12 mouse cellular contexts compared by ENCODE assay signal in genomic region chr2:128549963-128550362, GRCm38 (mm10). TPM values are rescaled to one million over a fixed set of nuclear protein-coding genes. Genes with fewer than 3 reads are reported as not detected.
DNase-seq lines count a peak whose midpoint lies in the region; ATAC-seq lines count a peak whose summit lies in the region.
"Had no signal": no experiment of that assay in that cellular context is flagged by ENCODE, and none has a peak within 500 bp of the region (broad histone marks: within the 10 kb centered on the region; RNA-seq: fewer than 3 reads in every experiment).

No protein-coding gene starts in this region.

- H3K4me3 ChIP-seq in hindbrain, embryonic 10.5 days = no peak overlapping the region
- H3K4me3 ChIP-seq in hindbrain, embryonic 11.5 days (ENCODE audit: low read depth, low read length) = no peak overlapping the region
- no peak overlapping the region for H3K4me3 ChIP-seq in midbrain, embryonic 13.5 days (replicated peaks)
- H3K4me3 ChIP-seq in midbrain, embryonic 11.5 days (ENCODE audit: low read depth, low read length) = no peak overlapping the region
- H3K4me3 ChIP-seq in intestine, embryonic 15.5 days (replicated peaks) = no peak overlapping the region
- no peak overlapping the region for H3K4me3 ChIP-seq in stomach, embryonic 14.5 days (ENCODE audit: low read depth, low read length)
- H3K4me3 ChIP-seq: erythroblast, embryonic 14.5 days had no signal

- no peaks in the 10 kb centered on the region for H3K36me3 ChIP-seq in hindbrain, embryonic 10.5 days
- no peaks in the 10 kb centered on the region for H3K36me3 ChIP-seq in hindbrain, embryonic 11.5 days (ENCODE audit: control insufficient read depth, insufficient read depth, low read length)
- H3K36me3 ChIP-seq in midbrain, embryonic 13.5 days = no peaks in the 10 kb centered on the region
- no peaks in the 10 kb centered on the region for H3K36me3 ChIP-seq in midbrain, embryonic 11.5 days (ENCODE audit: control insufficient read depth, insufficient read depth, low read length)
- no peaks in the 10 kb centered on the region for H3K36me3 ChIP-seq in intestine, embryonic 15.5 days
- H3K36me3 ChIP-seq in stomach, embryonic 14.5 days (ENCODE audit: control insufficient read depth, insufficient read depth, low read length) = no peaks in the 10 kb centered on the region

- no peaks in the 10 kb centered on the region for H3K9me3 ChIP-seq in hindbrain, embryonic 10.5 days
- H3K9me3 ChIP-seq in hindbrain, embryonic 11.5 days (ENCODE audit: control insufficient read depth, low read length) = no peaks in the 10 kb centered on the region
- H3K9me3 ChIP-seq in midbrain, embryonic 13.5 days = no peaks in the 10 kb centered on the region
- no peaks in the 10 kb centered on the region for H3K9me3 ChIP-seq in midbrain, embryonic 11.5 days (ENCODE audit: control insufficient read depth, low read length)
- H3K9me3 ChIP-seq in intestine, embryonic 15.5 days = no peaks in the 10 kb centered on the region
- no peaks in the 10 kb centered on the region for H3K9me3 ChIP-seq in stomach, embryonic 14.5 days (ENCODE audit: control insufficient read depth, low read depth, low read length)

- H3K27ac ChIP-seq in hindbrain, embryonic 10.5 days = 0 out of 2 replicates have a peak overlapping the region, but pooled peaks have one; percentile 53
- H3K27ac ChIP-seq in hindbrain, embryonic 11.5 days (ENCODE audit: low read depth, low read length) = no peak overlapping the region
- no peak overlapping the region for H3K27ac ChIP-seq in midbrain, embryonic 13.5 days
- no peak overlapping the region for H3K27ac ChIP-seq in midbrain, embryonic 11.5 days (ENCODE audit: low read depth, low read length)
- peak overlapping the region; percentile 40; the same call in 1 of the 2 replicates for H3K27ac ChIP-seq in intestine, embryonic 15.5 days
- H3K27ac ChIP-seq in stomach, embryonic 14.5 days (ENCODE audit: low read length) = peak overlapping the region; percentile 48; the same call in 1 of the 2 replicates
- H3K27ac ChIP-seq: macrophage had no signal

- H3K27me3 ChIP-seq in hindbrain, embryonic 10.5 days (ENCODE audit: insufficient read depth, poor library complexity, severe bottlenecking) = no peaks in the 10 kb centered on the region
- no peaks in the 10 kb centered on the region for H3K27me3 ChIP-seq in hindbrain, embryonic 11.5 days (ENCODE audit: control insufficient read depth, insufficient read depth, low read length)
- H3K27me3 ChIP-seq in midbrain, embryonic 13.5 days = no peaks in the 10 kb centered on the region
- no peaks in the 10 kb centered on the region for H3K27me3 ChIP-seq in midbrain, embryonic 11.5 days (ENCODE audit: control insufficient read depth, insufficient read depth, low read length)
- H3K27me3 ChIP-seq in intestine, embryonic 15.5 days (replicated peaks) = no peaks in the 10 kb centered on the region
- no peaks in the 10 kb centered on the region for H3K27me3 ChIP-seq in stomach, embryonic 14.5 days (ENCODE audit: control insufficient read depth, insufficient read depth, low read length)

- no peak for DNase-seq in hindbrain, embryonic 10.5 days (ENCODE audit: low spot score)
- no peak for DNase-seq in hindbrain, embryonic 11.5 days (ENCODE audit: low spot score)
- DNase-seq in midbrain, embryonic 11.5 days (ENCODE audit: low spot score, missing footprints) = no peak
- DNase-seq: cerebellum, adult 9-10 months; heart, postnatal 14 days had no signal

- 56% methylated on average over 6 of the region's 6 CpGs for WGBS in hindbrain, embryonic 10.5 days
- WGBS in hindbrain, embryonic 11.5 days = 59% methylated on average over 6 of the region's 6 CpGs
- 65% methylated on average over 6 of the region's 6 CpGs for WGBS in midbrain, embryonic 13.5 days
- 65% methylated on average over 6 of the region's 6 CpGs for WGBS in midbrain, embryonic 11.5 days
- WGBS in intestine, embryonic 15.5 days = 22% methylated on average over 6 of the region's 6 CpGs
- WGBS in stomach, embryonic 14.5 days = 32% methylated on average over 6 of the region's 6 CpGs

- H3K4me2 ChIP-seq in hindbrain, embryonic 11.5 days (replicated peaks; ENCODE audit: low read depth, low read length) = no peak overlapping the region
- H3K4me2 ChIP-seq in midbrain, embryonic 13.5 days (replicated peaks) = no peak overlapping the region
- no peak overlapping the region for H3K4me2 ChIP-seq in midbrain, embryonic 11.5 days
- peak overlapping the region; percentile 11; the same call in 1 of the 2 replicates for H3K4me2 ChIP-seq in intestine, embryonic 15.5 days (replicated peaks)
- peak overlapping the region; percentile 16; the same call in 1 of the 2 replicates for H3K4me2 ChIP-seq in stomach, embryonic 14.5 days (replicated peaks; ENCODE audit: low read depth, low read length)

- peaks cover 12% of the 10 kb centered on the region; the same call in 1 of the 2 replicates for H3K4me1 ChIP-seq in hindbrain, embryonic 10.5 days (replicated peaks)
- H3K4me1 ChIP-seq in hindbrain, embryonic 11.5 days (replicated peaks; ENCODE audit: control insufficient read depth, insufficient read depth, low read length) = no peaks in the 10 kb centered on the region
- 0 out of 2 replicates have a peak, but pooled peaks cover 4% of the 10 kb centered on the region for H3K4me1 ChIP-seq in midbrain, embryonic 13.5 days (replicated peaks)
- no peaks in the 10 kb centered on the region for H3K4me1 ChIP-seq in midbrain, embryonic 11.5 days (ENCODE audit: control insufficient read depth, insufficient read depth, low read length)
- peaks cover 12% of the 10 kb centered on the region for H3K4me1 ChIP-seq in intestine, embryonic 15.5 days (replicated peaks)
- peaks cover 33% of the 10 kb centered on the region; the same call in 1 of the 2 replicates for H3K4me1 ChIP-seq in stomach, embryonic 14.5 days (ENCODE audit: control insufficient read depth, insufficient read depth, low read length)

- no peak overlapping the region for H3K9ac ChIP-seq in hindbrain, embryonic 11.5 days (ENCODE audit: low read depth, low read length)
- H3K9ac ChIP-seq in midbrain, embryonic 13.5 days (replicated peaks) = no peak overlapping the region; the same call in 1 of the 2 replicates
- no peak overlapping the region for H3K9ac ChIP-seq in midbrain, embryonic 11.5 days (ENCODE audit: low read length)
- no peak overlapping the region for H3K9ac ChIP-seq in intestine, embryonic 15.5 days
- no peak overlapping the region for H3K9ac ChIP-seq in stomach, embryonic 14.5 days (replicated peaks; ENCODE audit: low read depth, low read length)

- no peak for ATAC-seq in hindbrain, embryonic 11.5 days (ENCODE audit: low FRiP score)
- 0 out of 2 replicates have a peak, but pooled peaks have one; percentile 24 for ATAC-seq in midbrain, embryonic 13.5 days
- ATAC-seq in midbrain, embryonic 11.5 days (ENCODE audit: low FRiP score) = no peak
- ATAC-seq in intestine, embryonic 15.5 days = peak; percentile 69
- ATAC-seq in stomach, embryonic 14.5 days (ENCODE audit: insufficient number of reproducible peaks, insufficient read depth, low FRiP score, low read depth) = peak; percentile 68; the same call in 1 of the 2 replicates
- no peak for ATAC-seq in CD4-positive, CD25-positive, alpha-beta regulatory T cell, adult 4 months

RNA-seq across cellular contexts. Expression of gene Spdye4c, which starts 41.0 kb away (rescaled TPM):
- not detected in 2 replicates for polyA plus RNA-seq in hindbrain, embryonic 10.5 days (2016; fragmentation: Nextera tagmentation; extraction: Ambion mirVana)
- polyA plus RNA-seq in hindbrain, embryonic 11.5 days (2014; fragmentation: Nextera tagmentation; extraction: Ambion mirVana) = not detected in 2 replicates
- polyA plus RNA-seq in midbrain, embryonic 13.5 days (2015; fragmentation: Nextera tagmentation; extraction: Ambion mirVana) = not detected in 2 replicates
- not detected in 2 replicates for polyA plus RNA-seq in midbrain, embryonic 11.5 days (2014; fragmentation: Nextera tagmentation; extraction: Ambion mirVana)
- polyA plus RNA-seq in intestine, embryonic 15.5 days (2015; fragmentation: Nextera tagmentation; extraction: Ambion mirVana) = not detected in 2 replicates
- not detected in 2 replicates for polyA plus RNA-seq in stomach, embryonic 14.5 days (2014; fragmentation: Nextera tagmentation; extraction: Ambion mirVana)
- polyA plus RNA-seq in CD4-positive, CD25-positive, alpha-beta regulatory T cell, adult 4 months (2017; shearing (Covaris generic)) = not detected
- polyA plus RNA-seq: erythroblast, embryonic 14.5 days; macrophage; neural tube, embryonic 11.5 days had no signal

Comparison
In these comparisons a context has a peak if more than half of its experiments do, and no peak if none do; other contexts are left out.
1. H3K27ac ChIP-seq: peak in hindbrain, embryonic 10.5 days (single experiment), intestine, embryonic 15.5 days (single experiment) and stomach, embryonic 14.5 days (single experiment); none in hindbrain, embryonic 11.5 days (single experiment), midbrain, embryonic 13.5 days (single experiment) and midbrain, embryonic 11.5 days (single experiment).
2. ATAC-seq: peak in midbrain, embryonic 13.5 days (single experiment), intestine, embryonic 15.5 days (single experiment) and stomach, embryonic 14.5 days (single experiment); none in hindbrain, embryonic 11.5 days (single experiment), midbrain, embryonic 11.5 days (single experiment) and CD4-positive, CD25-positive, alpha-beta regulatory T cell, adult 4 months (single experiment).
3. H3K4me2 ChIP-seq: peak in intestine, embryonic 15.5 days (single experiment) and stomach, embryonic 14.5 days (single experiment); none in hindbrain, embryonic 11.5 days (single experiment), midbrain, embryonic 13.5 days (single experiment) and midbrain, embryonic 11.5 days (single experiment).